Mouse (Mus musculus): ENCODE results near the gene Aldh5a1. TPM values are rescaled to one million over a fixed set of nuclear protein-coding genes. Genes with fewer than 3 reads are reported as not detected.

Gene Aldh5a1
- total RNA-seq (2023) = 2.1 TPM

DNA sequence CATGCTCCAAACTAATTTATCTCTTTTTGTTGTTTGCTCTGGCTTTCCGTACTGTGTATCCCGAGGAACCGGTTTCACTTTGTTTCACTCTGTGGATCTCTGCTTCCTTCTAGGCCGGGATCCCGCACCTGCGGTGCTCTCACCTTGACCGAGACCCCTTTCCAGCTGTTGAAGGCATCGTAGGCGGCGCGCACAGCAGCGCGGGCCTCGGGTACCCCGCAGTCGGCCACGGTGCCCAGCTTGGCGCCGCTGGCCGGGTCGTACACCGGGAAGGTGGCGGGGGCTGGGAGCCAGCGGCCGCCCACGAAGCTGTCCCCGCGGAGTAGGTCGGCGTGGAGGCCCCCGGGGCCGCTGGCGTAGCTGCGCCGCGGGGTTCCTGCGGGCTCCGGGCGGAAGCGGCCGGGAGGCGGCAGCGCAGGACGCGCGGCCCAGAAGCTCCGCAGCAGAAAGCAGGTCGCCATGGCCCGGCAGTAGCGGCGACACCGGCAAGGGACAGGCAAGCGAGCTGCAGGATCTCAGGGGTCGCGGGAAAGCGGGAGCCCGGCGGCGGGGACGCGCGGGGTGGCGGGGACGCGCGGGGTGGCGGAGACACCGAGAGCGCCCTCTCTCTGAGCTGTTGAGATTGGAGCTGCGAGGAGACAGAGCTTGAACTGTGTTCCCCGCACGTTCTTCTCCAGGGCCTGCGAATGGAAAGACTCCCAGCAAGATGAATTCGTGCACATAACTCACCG is at the start of gene Aldh5a1:
TSS of gene Aldh5a1 (minus strand) at position 554 of the 731 bp plus-strand sequence.

GRCm38 (mm10) chr13:24942512-24943282 is 5.2 kb upstream of the Aldh5a1 start, which contains the start of gene Gpld1:
Gene Gpld1, plus strand, starts transcription at chr13:24943152.

Other genes starting within 250 kb of the Aldh5a1 start
- gene Armh2, start 196.4 kb downstream of the Aldh5a1 start, total RNA-seq (2023) = 3.0 TPM
- gene Gmnn, start 175.7 kb downstream of the Aldh5a1 start, total RNA-seq (2023) = 7.2 TPM
- gene BC005537, start 136.0 kb downstream of the Aldh5a1 start, total RNA-seq (2023) = 156 TPM
- gene Acot13, start 106.1 kb downstream of the Aldh5a1 start, total RNA-seq (2023) = 25.9 TPM
- 94.8 TPM for gene Tdp2, start 106.0 kb downstream of the Aldh5a1 start, total RNA-seq (2023)
- not detected for gene D130043K22Rik, start 92.5 kb downstream of the Aldh5a1 start, total RNA-seq (2023)
- gene Gpld1, start 5.5 kb upstream of the Aldh5a1 start, total RNA-seq (2023) = not detected
- 41.3 TPM for gene Mrs2, start 82.7 kb upstream of the Aldh5a1 start, total RNA-seq (2023)
- not detected for gene Dcdc2a, start 118.3 kb upstream of the Aldh5a1 start, total RNA-seq (2023)

Measured in CD4-positive naive resting alpha-beta T cell, adult 76 days (primary cell).